Mouse (Mus musculus): ENCODE data around the gene Dusp15. TPM values are rescaled to one million over a fixed set of nuclear protein-coding genes. Genes with fewer than 3 reads are reported as not detected.

The Dusp15 gene
- total and polyA plus RNA-seq, 2 experiments: not detected

DNA sequence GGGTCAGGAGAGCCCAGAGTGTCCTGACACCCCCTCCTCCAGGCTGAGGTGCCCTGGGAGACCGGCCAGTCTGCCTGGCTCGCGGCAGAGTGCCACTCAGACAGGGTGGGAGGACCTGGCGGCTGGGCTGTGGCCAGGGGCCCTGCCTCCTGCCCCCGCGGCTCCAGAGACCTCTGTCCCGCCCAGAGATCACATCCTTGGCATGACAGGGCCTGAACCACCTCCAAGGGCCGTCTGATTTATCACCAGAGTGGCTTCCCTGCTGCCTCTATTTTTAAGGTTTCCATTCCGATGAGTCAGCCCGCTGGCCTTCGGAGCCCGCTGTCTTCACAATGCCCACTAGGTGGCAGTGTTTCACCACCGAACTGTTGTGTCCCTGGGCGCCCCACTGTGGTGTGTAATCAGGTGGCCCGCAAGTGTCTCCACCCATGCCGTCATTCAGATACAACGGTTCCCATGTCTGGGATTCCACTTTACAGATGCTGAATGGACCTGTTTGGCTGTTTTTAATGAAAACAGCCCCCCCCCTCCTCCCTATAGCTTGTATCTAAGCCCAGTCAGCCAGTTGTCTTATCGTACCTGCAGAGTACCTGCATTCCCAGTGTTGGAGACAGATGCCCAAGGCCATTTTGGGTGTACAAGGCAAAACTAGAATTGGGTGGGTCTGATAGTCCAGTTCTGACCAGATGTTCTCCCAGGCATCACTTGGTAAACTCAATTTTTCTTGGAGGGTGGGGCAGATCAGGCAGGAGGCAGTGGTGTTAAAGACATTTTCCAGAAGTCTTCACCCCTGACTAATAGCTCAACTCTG is 37.0 kb downstream of the Dusp15 start:
- H3K79me2 ChIP-seq (ENCODE audit: control insufficient read depth, insufficient read depth, low read length): no peaks in the 10 kb centered on the region
- H3K4me3 ChIP-seq (ENCODE audit: insufficient read depth, low read depth, low read length): no peak overlapping the region
- peak; percentile 27 for DNase-seq (ENCODE audit: extremely low read depth, low read depth, low spot score)
- no peak for TF ChIP-seq POLR2A (IDR thresholded peaks at IDR 0.05; ENCODE audit: extremely low read depth, insufficient read depth, low read length)
- peak; percentile 93 for TF ChIP-seq CTCF (IDR thresholded peaks at IDR 0.05; ENCODE audit: low read depth, low read length)
- H3K36me3 ChIP-seq (ENCODE audit: control insufficient read depth, insufficient read depth, low read length): no peaks in the 10 kb centered on the region
- no peak overlapping the region for H3K9ac ChIP-seq (ENCODE audit: low read depth, low read length)
- H3K27ac ChIP-seq (replicated peaks; ENCODE audit: insufficient read depth, low read depth, low read length): no peak overlapping the region
- H3K27me3 ChIP-seq (ENCODE audit: control insufficient read depth, insufficient read depth, low read length): 0 out of 2 replicates have a peak, but pooled peaks cover 2% of the 10 kb centered on the region
- 3% methylated on average over 18 of the region's 18 CpGs for WGBS
- no peaks in the 10 kb centered on the region for H3K4me1 ChIP-seq (ENCODE audit: control insufficient read depth, insufficient read depth, low read length)

DNA sequence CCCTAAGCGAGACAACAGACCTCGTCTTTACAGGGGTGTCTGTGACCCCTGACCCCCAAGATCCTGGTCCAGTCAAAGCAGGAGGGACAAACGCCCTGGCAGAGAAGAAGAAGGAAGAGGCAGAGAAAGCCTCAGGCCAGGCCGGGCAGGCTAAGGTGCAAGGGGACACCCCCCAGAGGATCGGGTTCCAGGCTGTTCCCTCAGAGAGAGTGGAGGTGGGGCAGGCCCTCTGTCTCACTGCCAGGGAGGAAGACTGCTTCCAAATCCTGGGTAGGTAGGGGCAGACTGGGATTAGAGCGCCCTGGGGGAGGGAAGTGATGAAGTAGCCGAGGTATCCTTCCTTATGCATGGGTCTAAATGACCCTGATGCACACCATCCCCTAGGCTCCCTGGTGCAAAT is 38.0 kb downstream of the Dusp15 start:
- 40% methylated on average over 7 of the region's 7 CpGs for WGBS

DNA sequence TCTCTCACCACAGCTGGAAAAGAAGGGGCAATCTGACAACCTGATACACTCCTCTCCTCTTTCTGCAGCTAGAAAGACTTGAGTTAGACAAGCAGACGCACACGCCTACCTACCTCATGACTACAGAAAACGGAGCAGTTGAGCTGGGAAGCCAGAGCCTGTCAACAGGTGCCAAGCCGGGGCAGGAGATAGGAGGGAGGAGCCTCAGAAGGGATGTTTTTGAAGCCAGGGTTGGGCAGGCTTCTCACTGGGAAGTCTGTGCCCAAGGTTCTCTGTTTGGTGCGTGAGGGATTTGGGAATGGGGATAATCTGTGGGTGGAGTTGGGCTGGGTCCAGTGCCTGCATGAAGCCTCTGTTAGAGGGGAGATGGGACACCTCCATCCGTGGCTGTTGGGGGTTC is 40.1 kb downstream of the Dusp15 start:
- Histone ChIP-seq H3K36me3 (ENCODE audit: control insufficient read depth, insufficient read depth, low read length) (no peaks in the 10 kb centered on the region), H3K27ac (replicated peaks; ENCODE audit: insufficient read depth, low read depth, low read length) (no peak overlapping the region), H3K27me3 (ENCODE audit: control insufficient read depth, insufficient read depth, low read length) (0 out of 2 replicates have a peak, but pooled peaks cover 2% of the 10 kb centered on the region), H3K4me3 (ENCODE audit: insufficient read depth, low read depth, low read length) (no peak overlapping the region), H3K4me1 (ENCODE audit: control insufficient read depth, insufficient read depth, low read length) (no peaks in the 10 kb centered on the region), H3K9ac (ENCODE audit: low read depth, low read length) (no peak overlapping the region), H3K79me2 (ENCODE audit: control insufficient read depth, insufficient read depth, low read length) (no peaks in the 10 kb centered on the region)
- TF ChIP-seq CTCF (IDR thresholded peaks at IDR 0.05; ENCODE audit: low read depth, low read length) (no peak), POLR2A (IDR thresholded peaks at IDR 0.05; ENCODE audit: extremely low read depth, insufficient read depth, low read length) (no peak)
- DNase-seq (ENCODE audit: extremely low read depth, low read depth, low spot score): no peak
- 35% methylated on average over 6 of the region's 6 CpGs for WGBS

More for the DNA sequence above, 38.0 kb downstream of the Dusp15 start:
- Histone ChIP-seq H3K4me3 (ENCODE audit: insufficient read depth, low read depth, low read length) (no peak overlapping the region), H3K36me3 (ENCODE audit: control insufficient read depth, insufficient read depth, low read length) (no peaks in the 10 kb centered on the region), H3K9ac (ENCODE audit: low read depth, low read length) (no peak overlapping the region), H3K79me2 (ENCODE audit: control insufficient read depth, insufficient read depth, low read length) (no peaks in the 10 kb centered on the region), H3K27ac (replicated peaks; ENCODE audit: insufficient read depth, low read depth, low read length) (no peak overlapping the region), H3K4me1 (ENCODE audit: control insufficient read depth, insufficient read depth, low read length) (no peaks in the 10 kb centered on the region), H3K27me3 (ENCODE audit: control insufficient read depth, insufficient read depth, low read length) (0 out of 2 replicates have a peak, but pooled peaks cover 2% of the 10 kb centered on the region)
- no peak for DNase-seq (ENCODE audit: extremely low read depth, low read depth, low spot score)
- TF ChIP-seq POLR2A (IDR thresholded peaks at IDR 0.05; ENCODE audit: extremely low read depth, insufficient read depth, low read length) (no peak), CTCF (IDR thresholded peaks at IDR 0.05; ENCODE audit: low read depth, low read length) (no peak)

DNA sequence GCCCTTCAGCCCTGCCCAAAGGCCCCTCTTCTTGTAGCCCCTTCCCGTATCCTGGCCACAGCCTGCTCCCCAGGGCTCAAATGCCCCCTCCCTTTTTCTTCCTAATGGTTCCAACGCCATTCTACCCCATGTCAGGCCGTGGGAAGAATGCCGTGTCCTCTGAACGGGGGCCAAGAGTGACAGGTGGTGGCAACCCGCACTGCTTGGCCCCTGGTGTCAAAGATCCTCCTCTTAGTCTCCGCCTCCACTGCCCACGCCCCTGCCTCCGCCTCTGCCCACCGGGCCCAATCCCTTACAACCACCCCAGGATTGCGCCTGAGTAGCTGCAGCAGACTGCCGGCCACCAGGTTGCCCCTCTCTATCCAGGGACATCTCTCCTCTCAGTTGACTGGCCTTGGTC is 40.5 kb downstream of the Dusp15 start, which contains the start of gene Mylk2:
TSS of gene Mylk2 (plus strand) at position 322 of the 400 bp plus-strand sequence.
- 0 out of 2 replicates have a peak, but pooled peaks cover 2% of the 10 kb centered on the region for H3K27me3 ChIP-seq (ENCODE audit: control insufficient read depth, insufficient read depth, low read length)
- H3K36me3 ChIP-seq (ENCODE audit: control insufficient read depth, insufficient read depth, low read length): no peaks in the 10 kb centered on the region
- no peak within 1 kb of the TSS for H3K4me3 ChIP-seq (ENCODE audit: insufficient read depth, low read depth, low read length)
- no peaks in the 10 kb centered on the region for H3K4me1 ChIP-seq (ENCODE audit: control insufficient read depth, insufficient read depth, low read length)
- TF ChIP-seq CTCF (IDR thresholded peaks at IDR 0.05; ENCODE audit: low read depth, low read length) (no peak), POLR2A (IDR thresholded peaks at IDR 0.05; ENCODE audit: extremely low read depth, insufficient read depth, low read length) (no peak)
- WGBS: 24% methylated on average over 12 of the region's 12 CpGs
- no peaks in the 10 kb centered on the region for H3K79me2 ChIP-seq (ENCODE audit: control insufficient read depth, insufficient read depth, low read length)
- H3K27ac ChIP-seq (replicated peaks; ENCODE audit: insufficient read depth, low read depth, low read length): no peak within 1 kb of the TSS
- no peak for DNase-seq (ENCODE audit: extremely low read depth, low read depth, low spot score)
- H3K9ac ChIP-seq (ENCODE audit: low read depth, low read length): no peak within 1 kb of the TSS

DNA sequence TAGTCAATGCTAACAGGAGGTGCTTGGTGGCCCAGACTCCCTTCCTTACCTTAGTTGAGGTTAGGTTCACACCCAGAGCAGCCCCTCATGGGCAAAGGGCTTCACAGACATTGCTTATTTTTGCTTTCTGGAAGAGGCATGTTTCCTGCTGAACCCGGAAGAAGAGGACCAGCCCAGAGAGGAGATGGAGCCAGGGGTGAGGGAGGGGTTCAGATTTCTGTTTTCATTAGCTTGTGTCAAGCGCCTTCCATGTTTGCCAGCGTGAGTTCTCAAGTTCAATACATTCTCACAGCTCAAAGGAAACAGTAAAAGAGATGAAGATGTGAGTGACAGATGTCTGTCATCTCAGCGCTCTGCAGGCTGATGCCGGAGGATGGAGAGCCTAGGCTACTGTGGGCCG is 41.6 kb downstream of the Dusp15 start:
- DNase-seq (ENCODE audit: extremely low read depth, low read depth, low spot score): no peak
- Histone ChIP-seq H3K9ac (ENCODE audit: low read depth, low read length) (no peak overlapping the region), H3K4me3 (ENCODE audit: insufficient read depth, low read depth, low read length) (no peak overlapping the region), H3K27ac (replicated peaks; ENCODE audit: insufficient read depth, low read depth, low read length) (no peak overlapping the region), H3K27me3 (ENCODE audit: control insufficient read depth, insufficient read depth, low read length) (0 out of 2 replicates have a peak, but pooled peaks cover 2% of the 10 kb centered on the region), H3K36me3 (ENCODE audit: control insufficient read depth, insufficient read depth, low read length) (no peaks in the 10 kb centered on the region), H3K4me1 (ENCODE audit: control insufficient read depth, insufficient read depth, low read length) (no peaks in the 10 kb centered on the region), H3K79me2 (ENCODE audit: control insufficient read depth, insufficient read depth, low read length) (no peaks in the 10 kb centered on the region)
- TF ChIP-seq POLR2A (IDR thresholded peaks at IDR 0.05; ENCODE audit: extremely low read depth, insufficient read depth, low read length) (no peak), CTCF (IDR thresholded peaks at IDR 0.05; ENCODE audit: low read depth, low read length) (no peak)
- WGBS: 70% methylated on average over 6 of the region's 6 CpGs
